Mouse (Mus musculus): ENCODE measurements around the gene Ecd.

DNA sequence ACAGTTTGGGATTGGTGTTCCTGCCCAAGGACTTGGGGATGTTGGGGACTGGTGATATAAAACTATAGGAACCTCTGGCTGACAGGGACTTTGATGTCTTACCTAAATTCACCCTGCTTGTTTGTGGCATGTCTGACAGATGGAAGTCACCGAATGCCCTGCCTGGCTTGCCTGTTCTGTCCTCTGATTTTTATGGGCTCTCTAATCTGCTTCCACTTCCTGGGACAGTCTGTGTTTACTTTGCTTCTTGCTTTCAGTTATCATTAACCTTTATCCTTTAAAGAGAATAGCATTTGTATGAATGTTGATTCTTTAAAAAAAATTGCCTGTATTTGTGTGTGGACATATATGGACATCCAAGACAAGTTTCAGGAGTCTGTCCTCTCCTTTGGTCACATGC lies 32.8 kb downstream of the Ecd start:
- TF ChIP-seq CTCF (IDR thresholded peaks at IDR 0.05; ENCODE audit: low read depth, low read length): no peak
- no peak for TF ChIP-seq EP300 (IDR thresholded peaks at IDR 0.05; ENCODE audit: insufficient read depth, low read depth, low read length)
- TF ChIP-seq POLR2A (IDR thresholded peaks at IDR 0.05; ENCODE audit: insufficient read depth, low read length): no peak

All from ES-Bruce4 (cell line).